Mouse (Mus musculus): ENCODE data around the gene Arid1b. TPM values are rescaled to one million over a fixed set of nuclear protein-coding genes. Genes with fewer than 3 reads are reported as not detected.

Arid1b gene
- polyA plus RNA-seq, 1 experiment from 2014 or later, result 12.2 TPM

DNA sequence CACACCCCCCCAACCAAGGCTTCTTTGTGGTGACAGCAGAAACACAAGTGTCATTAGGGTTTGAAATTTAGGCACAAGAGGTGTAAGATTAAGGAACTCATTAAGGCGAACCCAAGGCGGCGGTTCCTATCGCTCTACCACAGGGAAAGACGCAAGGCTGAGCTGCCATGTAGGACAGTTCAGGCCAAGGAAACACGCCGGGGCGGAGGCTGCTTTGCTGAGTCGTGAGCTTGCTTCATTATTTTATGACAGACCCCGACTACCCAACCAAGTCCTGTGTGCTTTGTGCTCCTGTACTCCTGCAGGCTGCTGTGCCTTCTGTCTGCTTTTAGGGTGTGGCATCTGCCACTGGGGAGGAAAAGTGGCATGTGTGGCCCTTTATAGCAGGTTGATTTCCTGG lies 2.5 kb upstream of the Arid1b start:
- Histone ChIP-seq H3K9ac (ENCODE audit: low read length) (0 out of 2 replicates have a peak overlapping the region, but pooled peaks have one; percentile 10), H3K27ac (ENCODE audit: low read depth, low read length) (peak overlapping the region; percentile 57), H3K27me3 (ENCODE audit: control insufficient read depth, insufficient read depth, low read length) (peaks cover 20% of the 10 kb centered on the region), H3K4me2 (peak overlapping the region; percentile 35), H3K36me3 (ENCODE audit: control insufficient read depth, insufficient read depth, low read length) (no peaks in the 10 kb centered on the region), H3K9me3 (ENCODE audit: control insufficient read depth, low read length) (no peaks in the 10 kb centered on the region), H3K4me3 (ENCODE audit: low read depth, low read length) (no peak overlapping the region), H3K4me1 (ENCODE audit: control insufficient read depth, insufficient read depth, low read length) (peaks cover 18% of the 10 kb centered on the region)
- peak; percentile 89 for DNase-seq (ENCODE audit: low spot score, missing footprints)
- ATAC-seq (ENCODE audit: low FRiP score), result peak; percentile 1; the same call in 1 of the 2 replicates
- WGBS, result 21% methylated on average over 10 of the region's 10 CpGs

DNA sequence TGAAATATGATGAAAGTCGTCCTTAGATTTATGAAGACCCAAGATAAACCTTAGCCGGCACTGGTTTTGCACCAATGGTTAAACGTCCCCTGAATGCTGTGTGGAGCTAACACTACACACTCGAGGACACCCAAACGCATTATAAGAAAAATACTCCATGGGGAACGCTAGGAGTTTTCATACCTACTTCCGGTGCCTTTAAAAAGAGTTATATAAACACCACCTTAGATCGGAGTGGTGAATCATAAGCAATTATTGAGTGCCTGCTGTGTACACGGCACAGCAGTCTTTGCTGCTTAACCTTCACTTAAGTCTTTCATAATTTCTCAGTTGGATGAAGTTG lies 664 bp upstream of the Arid1b start:
- peaks cover 24% of the 10 kb centered on the region for H3K4me1 ChIP-seq (ENCODE audit: control insufficient read depth, insufficient read depth, low read length)
- no peak for DNase-seq (ENCODE audit: low spot score, missing footprints)
- H3K9me3 ChIP-seq (ENCODE audit: control insufficient read depth, low read length), result no peaks in the 10 kb centered on the region
- peak overlapping the region; percentile 64 for H3K4me2 ChIP-seq
- peak overlapping the region; percentile 100 for H3K27ac ChIP-seq (ENCODE audit: low read depth, low read length)
- H3K27me3 ChIP-seq (ENCODE audit: control insufficient read depth, insufficient read depth, low read length), result peaks cover 9% of the 10 kb centered on the region
- peak overlapping the region; percentile 100 for H3K9ac ChIP-seq (ENCODE audit: low read length)
- WGBS, result 10% methylated on average over 9 of the region's 9 CpGs
- ATAC-seq (ENCODE audit: low FRiP score), result no peak
- H3K36me3 ChIP-seq (ENCODE audit: control insufficient read depth, insufficient read depth, low read length), result no peaks in the 10 kb centered on the region
- H3K4me3 ChIP-seq (ENCODE audit: low read depth, low read length), result peak overlapping the region; percentile 73

DNA sequence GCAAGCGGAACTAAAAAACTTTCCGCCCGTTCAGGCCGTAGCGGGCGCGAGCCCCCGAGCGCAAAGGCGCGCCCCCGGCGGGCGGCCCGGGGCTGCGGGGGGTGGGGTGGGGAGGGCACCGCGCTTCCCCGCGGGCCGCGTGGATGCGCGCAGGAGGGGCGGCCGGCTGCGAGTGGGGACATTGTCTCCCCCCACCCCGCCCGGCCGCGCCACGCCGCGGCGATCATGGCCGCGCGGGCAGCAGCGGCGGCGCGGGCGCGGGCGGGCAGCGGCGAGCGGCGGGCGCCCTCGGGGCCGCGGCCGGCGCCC lies 326 bp downstream of the Arid1b start:
- peak overlapping the region; percentile 64 for H3K4me2 ChIP-seq
- ATAC-seq (ENCODE audit: low FRiP score), result no peak; the same call in none of the 2 replicates

DNA sequence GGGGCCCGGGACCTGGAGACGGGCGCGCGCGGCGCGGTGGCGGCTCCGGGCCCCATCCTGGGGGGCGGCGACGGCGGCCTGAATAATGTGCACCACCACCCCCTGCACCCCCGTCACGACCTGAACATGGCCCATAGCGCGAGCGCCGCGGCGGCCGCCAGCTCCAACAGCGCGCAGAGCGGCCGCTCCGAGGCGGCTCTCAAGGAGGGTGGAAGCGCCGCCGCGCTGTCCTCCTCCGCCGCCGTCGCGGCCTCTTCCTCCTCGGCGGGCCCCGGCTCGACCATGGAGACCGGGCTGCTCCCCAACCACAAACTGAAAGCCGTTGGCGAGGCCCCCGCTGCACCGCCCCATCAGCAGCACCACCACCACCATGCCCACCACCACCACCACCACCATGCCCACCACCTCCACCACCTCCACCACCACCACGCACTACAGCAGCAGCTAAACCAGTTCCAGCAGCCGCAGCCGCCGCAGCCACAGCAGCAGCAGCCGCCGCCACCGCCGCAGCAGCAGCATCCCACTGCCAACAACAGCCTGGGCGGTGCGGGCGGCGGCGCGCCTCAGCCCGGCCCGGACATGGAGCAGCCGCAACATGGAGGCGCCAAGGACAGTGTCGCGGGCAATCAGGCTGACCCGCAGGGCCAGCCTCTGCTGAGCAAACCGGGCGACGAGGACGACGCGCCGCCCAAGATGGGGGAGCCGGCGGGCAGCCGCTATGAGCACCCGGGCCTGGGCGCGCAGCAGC lies 855 bp downstream of the Arid1b start:
- Histone ChIP-seq H3K9ac (ENCODE audit: low read length) (peak overlapping the region; percentile 100), H3K27me3 (ENCODE audit: control insufficient read depth, insufficient read depth, low read length) (no peaks in the 10 kb centered on the region), H3K36me3 (ENCODE audit: control insufficient read depth, insufficient read depth, low read length) (no peaks in the 10 kb centered on the region), H3K4me3 (ENCODE audit: low read depth, low read length) (peak overlapping the region; percentile 73), H3K4me1 (ENCODE audit: control insufficient read depth, insufficient read depth, low read length) (peaks cover 29% of the 10 kb centered on the region), H3K4me2 (peak overlapping the region; percentile 64), H3K9me3 (ENCODE audit: control insufficient read depth, low read length) (no peaks in the 10 kb centered on the region), H3K27ac (ENCODE audit: low read depth, low read length) (peak overlapping the region; percentile 100)
- DNase-seq (ENCODE audit: low spot score, missing footprints) (peak; percentile 96), ATAC-seq (ENCODE audit: low FRiP score) (peak; percentile 38)
- under 1% methylated on average over 70 of the region's 81 CpGs for WGBS

More for the DNA sequence above, 326 bp downstream of the Arid1b start:
- DNase-seq (ENCODE audit: low spot score, missing footprints), result no peak
- H3K27ac ChIP-seq (ENCODE audit: low read depth, low read length), result peak overlapping the region; percentile 100
- peak overlapping the region; percentile 100 for H3K9ac ChIP-seq (ENCODE audit: low read length)
- H3K4me3 ChIP-seq (ENCODE audit: low read depth, low read length), result peak overlapping the region; percentile 73
- H3K4me1 ChIP-seq (ENCODE audit: control insufficient read depth, insufficient read depth, low read length), result peaks cover 26% of the 10 kb centered on the region
- 0 out of 2 replicates have a peak, but pooled peaks cover under 1% of the 10 kb centered on the region for H3K27me3 ChIP-seq (ENCODE audit: control insufficient read depth, insufficient read depth, low read length)
- H3K9me3 ChIP-seq (ENCODE audit: control insufficient read depth, low read length), result no peaks in the 10 kb centered on the region
- H3K36me3 ChIP-seq (ENCODE audit: control insufficient read depth, insufficient read depth, low read length), result no peaks in the 10 kb centered on the region
- 2% methylated on average over 24 of the region's 55 CpGs for WGBS

DNA sequence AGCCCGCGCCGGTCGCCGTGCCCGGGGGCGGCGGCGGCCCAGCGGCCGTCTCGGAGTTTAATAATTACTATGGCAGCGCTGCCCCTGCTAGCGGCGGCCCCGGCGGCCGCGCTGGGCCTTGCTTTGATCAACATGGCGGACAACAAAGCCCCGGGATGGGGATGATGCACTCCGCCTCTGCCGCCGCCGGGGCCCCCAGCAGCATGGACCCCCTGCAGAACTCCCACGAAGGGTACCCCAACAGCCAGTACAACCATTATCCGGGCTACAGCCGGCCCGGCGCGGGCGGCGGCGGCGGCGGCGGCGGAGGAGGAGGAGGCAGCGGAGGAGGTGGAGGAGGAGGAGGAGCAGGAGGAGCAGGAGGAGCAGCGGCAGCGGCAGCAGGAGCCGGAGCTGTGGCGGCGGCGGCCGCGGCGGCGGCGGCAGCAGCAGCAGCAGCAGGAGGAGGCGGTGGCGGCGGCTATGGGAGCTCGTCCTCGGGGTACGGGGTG lies 1.5 kb downstream of the Arid1b start:
- 0% methylated on average over 27 of the region's 56 CpGs for WGBS
- H3K4me1 ChIP-seq (ENCODE audit: control insufficient read depth, insufficient read depth, low read length), result peaks cover 34% of the 10 kb centered on the region

DNA sequence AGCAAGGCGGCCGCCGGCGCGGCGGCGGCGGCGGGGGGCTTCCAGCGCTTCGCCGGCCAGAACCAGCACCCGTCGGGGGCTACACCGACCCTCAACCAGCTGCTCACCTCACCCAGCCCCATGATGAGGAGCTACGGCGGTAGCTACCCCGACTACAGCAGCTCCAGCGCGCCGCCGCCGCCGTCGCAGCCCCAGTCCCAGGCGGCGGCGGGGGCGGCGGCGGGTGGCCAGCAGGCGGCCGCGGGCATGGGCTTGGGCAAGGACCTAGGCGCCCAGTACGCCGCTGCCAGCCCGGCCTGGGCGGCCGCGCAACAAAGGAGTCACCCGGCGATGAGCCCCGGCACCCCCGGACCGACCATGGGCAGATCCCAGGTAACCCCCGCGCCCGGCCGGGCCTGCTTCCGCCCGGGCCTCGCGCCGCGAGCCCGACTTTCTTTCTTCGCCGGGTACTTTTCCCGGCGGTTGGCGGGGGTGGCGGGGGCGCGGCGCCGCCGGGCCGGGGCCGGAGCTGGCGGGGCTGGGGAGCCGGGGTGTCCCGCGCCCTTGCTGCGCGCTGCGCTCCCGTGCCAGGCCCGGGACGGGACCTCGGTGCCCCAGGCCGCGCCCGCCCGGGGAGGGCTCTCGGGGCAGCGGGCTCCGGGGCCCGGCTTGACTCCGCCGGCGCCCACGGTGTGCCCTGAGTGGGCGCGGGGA lies 2.1 kb downstream of the Arid1b start:
- Histone ChIP-seq H3K4me2 (peak overlapping the region; percentile 64), H3K4me3 (ENCODE audit: low read depth, low read length) (peak overlapping the region; percentile 73), H3K27ac (ENCODE audit: low read depth, low read length) (peak overlapping the region; percentile 100), H3K9ac (ENCODE audit: low read length) (peak overlapping the region; percentile 100), H3K9me3 (ENCODE audit: control insufficient read depth, low read length) (no peaks in the 10 kb centered on the region), H3K36me3 (ENCODE audit: control insufficient read depth, insufficient read depth, low read length) (no peaks in the 10 kb centered on the region), H3K27me3 (ENCODE audit: control insufficient read depth, insufficient read depth, low read length) (no peaks in the 10 kb centered on the region), H3K4me1 (ENCODE audit: control insufficient read depth, insufficient read depth, low read length) (peaks cover 39% of the 10 kb centered on the region)
- under 1% methylated on average over 81 of the region's 95 CpGs for WGBS
- ATAC-seq (ENCODE audit: low FRiP score), result peak; percentile 13; the same call in 1 of the 2 replicates
- no peak for DNase-seq (ENCODE audit: low spot score, missing footprints)

More for the DNA sequence above, 1.5 kb downstream of the Arid1b start:
- Histone ChIP-seq H3K27me3 (ENCODE audit: control insufficient read depth, insufficient read depth, low read length) (no peaks in the 10 kb centered on the region), H3K4me3 (ENCODE audit: low read depth, low read length) (peak overlapping the region; percentile 73), H3K9me3 (ENCODE audit: control insufficient read depth, low read length) (no peaks in the 10 kb centered on the region), H3K4me2 (peak overlapping the region; percentile 64), H3K9ac (ENCODE audit: low read length) (peak overlapping the region; percentile 100), H3K36me3 (ENCODE audit: control insufficient read depth, insufficient read depth, low read length) (no peaks in the 10 kb centered on the region), H3K27ac (ENCODE audit: low read depth, low read length) (peak overlapping the region; percentile 100)
- DNase-seq (ENCODE audit: low spot score, missing footprints), result no peak
- ATAC-seq (ENCODE audit: low FRiP score), result peak; percentile 13

DNA sequence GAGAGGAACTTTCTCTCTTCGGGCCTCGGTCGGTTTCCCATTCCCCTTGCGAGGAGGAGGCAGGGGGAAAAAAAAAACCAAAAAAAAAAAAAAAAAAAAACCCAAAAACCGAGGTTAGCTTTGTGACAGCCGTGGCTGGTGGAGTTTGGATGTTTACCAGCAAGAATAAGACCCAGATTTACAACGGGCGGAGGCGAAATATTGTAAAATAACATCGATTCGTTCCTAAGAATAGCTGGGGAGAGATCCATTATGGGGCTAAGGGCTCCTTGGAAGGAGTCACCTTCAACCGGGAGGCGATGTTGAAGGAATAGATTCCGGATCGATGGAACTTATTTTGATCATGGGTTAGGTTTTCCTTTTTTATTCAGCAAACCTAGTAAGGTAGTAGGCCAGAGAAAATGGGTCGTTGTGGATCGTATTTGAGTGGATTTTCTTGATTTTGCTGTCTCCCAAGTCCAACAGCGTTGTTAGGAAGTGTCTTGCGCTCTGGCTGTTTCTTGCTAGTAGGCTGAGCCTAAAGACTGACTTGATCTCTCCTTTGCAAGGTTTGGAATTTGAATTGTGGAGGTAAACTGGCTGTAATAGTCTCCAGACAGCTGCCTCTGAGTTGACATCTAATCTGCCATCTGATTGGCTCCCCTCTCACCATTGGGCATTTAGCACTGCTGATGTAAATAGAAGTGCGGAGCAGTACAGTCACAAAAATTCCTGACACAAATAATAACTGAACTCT lies 2.9 kb downstream of the Arid1b start:
- H3K9ac ChIP-seq (ENCODE audit: low read length), result peak overlapping the region; percentile 100
- peak overlapping the region; percentile 73 for H3K4me3 ChIP-seq (ENCODE audit: low read depth, low read length)
- peak overlapping the region; percentile 64 for H3K4me2 ChIP-seq
- DNase-seq (ENCODE audit: low spot score, missing footprints) (peak; percentile 93), ATAC-seq (ENCODE audit: low FRiP score) (no peak)
- no peaks in the 10 kb centered on the region for H3K36me3 ChIP-seq (ENCODE audit: control insufficient read depth, insufficient read depth, low read length)
- no peaks in the 10 kb centered on the region for H3K27me3 ChIP-seq (ENCODE audit: control insufficient read depth, insufficient read depth, low read length)
- peak overlapping the region; percentile 100 for H3K27ac ChIP-seq (ENCODE audit: low read depth, low read length)
- peaks cover 40% of the 10 kb centered on the region for H3K4me1 ChIP-seq (ENCODE audit: control insufficient read depth, insufficient read depth, low read length)
- no peaks in the 10 kb centered on the region for H3K9me3 ChIP-seq (ENCODE audit: control insufficient read depth, low read length)
- under 1% methylated on average over 20 of the region's 20 CpGs for WGBS

DNA sequence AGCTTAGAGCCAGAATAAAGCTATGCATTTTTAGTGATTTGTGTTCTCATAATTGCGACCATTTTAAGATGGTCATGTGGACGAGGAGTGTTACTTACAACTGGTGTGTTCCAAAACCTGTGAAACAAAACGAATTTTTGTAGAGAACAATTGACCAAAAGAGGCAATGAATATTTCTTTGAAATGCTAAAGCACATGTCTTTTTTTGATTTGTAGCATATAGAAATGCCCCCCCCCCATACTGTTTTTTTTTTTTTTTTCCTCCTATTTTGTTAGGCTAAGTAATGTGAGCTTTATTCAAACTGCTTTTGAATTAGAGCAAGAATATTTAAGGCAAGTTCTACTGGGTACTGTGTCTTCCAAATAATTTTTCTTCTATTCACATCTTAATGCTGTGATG lies 3.8 kb downstream of the Arid1b start:
- H3K4me2 ChIP-seq, result peak overlapping the region; percentile 64
- no peaks in the 10 kb centered on the region for H3K9me3 ChIP-seq (ENCODE audit: control insufficient read depth, low read length)
- no peak for DNase-seq (ENCODE audit: low spot score, missing footprints)
- H3K27ac ChIP-seq (ENCODE audit: low read depth, low read length), result no peak overlapping the region
- H3K36me3 ChIP-seq (ENCODE audit: control insufficient read depth, insufficient read depth, low read length), result no peaks in the 10 kb centered on the region
- H3K27me3 ChIP-seq (ENCODE audit: control insufficient read depth, insufficient read depth, low read length), result no peaks in the 10 kb centered on the region
- no peak overlapping the region for H3K9ac ChIP-seq (ENCODE audit: low read length)
- no peak for ATAC-seq (ENCODE audit: low FRiP score)
- peaks cover 39% of the 10 kb centered on the region for H3K4me1 ChIP-seq (ENCODE audit: control insufficient read depth, insufficient read depth, low read length)
- 53% methylated on average over 3 of the region's 3 CpGs for WGBS
- no peak overlapping the region for H3K4me3 ChIP-seq (ENCODE audit: low read depth, low read length)
